Mouse (Mus musculus): ENCODE measurements at regions not wholly inside any gene's neighbourhood (a gene's known extent, or its start where the extent isn't known, plus 50 kb on each side); places are given as distances from the start of the nearest gene placed in this dataset.

DNA sequence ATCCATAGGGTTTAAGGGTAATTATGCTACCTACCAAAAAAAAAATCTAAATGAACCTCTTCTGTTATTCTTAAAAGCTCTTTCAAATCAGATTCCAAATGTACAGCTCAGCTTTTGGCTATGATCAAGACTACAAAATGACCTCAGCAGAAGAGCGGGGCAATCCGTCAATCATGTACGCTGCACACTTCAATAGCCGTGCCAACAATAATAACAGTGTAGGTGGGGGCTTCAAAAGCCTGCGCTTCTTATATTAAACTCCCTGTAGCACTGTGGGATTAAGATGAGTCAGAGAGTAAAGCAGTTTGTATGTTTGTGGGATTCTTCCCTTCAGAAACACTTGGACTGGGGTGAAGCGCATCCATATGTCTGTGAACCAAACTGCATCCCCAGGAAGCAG, 210.5 kb downstream of the Wdr11 start:
- H3K9me3 ChIP-seq (replicated peaks; ENCODE audit: control insufficient read depth, low read length), result no peaks in the 10 kb centered on the region
- DNase-seq (ENCODE audit: low spot score) (no peak), ATAC-seq (replicated peaks; ENCODE audit: insufficient number of reproducible peaks, low FRiP score, low TSS enrichment, low read depth) (no peak)
- no peak overlapping the region for H3K9ac ChIP-seq (replicated peaks; ENCODE audit: low read length)
- no peak overlapping the region for H3K4me3 ChIP-seq (ENCODE audit: low read depth, low read length)
- WGBS, result 74% methylated on average over 6 of the region's 6 CpGs
- H3K36me3 ChIP-seq (replicated peaks; ENCODE audit: control insufficient read depth, insufficient read depth, low read depth, low read length), result no peaks in the 10 kb centered on the region
- no peak overlapping the region for H3K27ac ChIP-seq (replicated peaks; ENCODE audit: low read depth, low read length)
- no peak overlapping the region for H3K4me2 ChIP-seq (ENCODE audit: low read depth, low read length)
- no peaks in the 10 kb centered on the region for H3K27me3 ChIP-seq (ENCODE audit: control insufficient read depth, insufficient read depth, low read length)
- H3K4me1 ChIP-seq (ENCODE audit: control insufficient read depth, insufficient read depth, low read length), result no peaks in the 10 kb centered on the region

DNA sequence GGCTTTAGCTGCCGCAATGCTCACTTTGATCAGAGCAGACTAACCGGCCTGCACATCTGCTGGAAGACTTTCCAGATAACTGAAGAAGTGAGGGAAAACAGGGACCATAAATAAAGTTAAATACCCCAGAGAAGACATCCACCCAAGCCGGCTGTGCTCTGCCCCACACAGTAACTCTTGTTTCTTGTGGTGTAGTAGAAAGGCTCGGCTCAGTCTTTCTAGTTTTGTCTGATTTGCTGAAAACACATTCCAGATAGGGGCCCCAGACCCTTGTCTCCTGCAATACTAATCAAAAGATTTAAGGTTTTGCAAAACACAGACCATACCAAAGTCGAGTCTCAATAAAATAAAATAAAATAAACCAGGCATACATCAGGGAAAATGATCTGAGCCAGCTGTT, 213.7 kb downstream of the Wdr11 start:
- H3K4me1 ChIP-seq (ENCODE audit: control insufficient read depth, insufficient read depth, low read length), result no peaks in the 10 kb centered on the region
- 60% methylated on average over 5 of the region's 5 CpGs for WGBS
- no peak overlapping the region for H3K4me3 ChIP-seq (ENCODE audit: low read depth, low read length)
- no peaks in the 10 kb centered on the region for H3K27me3 ChIP-seq (ENCODE audit: control insufficient read depth, insufficient read depth, low read length)
- no peak overlapping the region for H3K27ac ChIP-seq (replicated peaks; ENCODE audit: low read depth, low read length)
- H3K9ac ChIP-seq (replicated peaks; ENCODE audit: low read length), result no peak overlapping the region
- no peak for ATAC-seq (replicated peaks; ENCODE audit: insufficient number of reproducible peaks, low FRiP score, low TSS enrichment, low read depth)
- H3K36me3 ChIP-seq (replicated peaks; ENCODE audit: control insufficient read depth, insufficient read depth, low read depth, low read length), result no peaks in the 10 kb centered on the region
- no peak overlapping the region for H3K4me2 ChIP-seq (ENCODE audit: low read depth, low read length)
- no peaks in the 10 kb centered on the region for H3K9me3 ChIP-seq (replicated peaks; ENCODE audit: control insufficient read depth, low read length)
- DNase-seq (ENCODE audit: low spot score), result no peak

DNA sequence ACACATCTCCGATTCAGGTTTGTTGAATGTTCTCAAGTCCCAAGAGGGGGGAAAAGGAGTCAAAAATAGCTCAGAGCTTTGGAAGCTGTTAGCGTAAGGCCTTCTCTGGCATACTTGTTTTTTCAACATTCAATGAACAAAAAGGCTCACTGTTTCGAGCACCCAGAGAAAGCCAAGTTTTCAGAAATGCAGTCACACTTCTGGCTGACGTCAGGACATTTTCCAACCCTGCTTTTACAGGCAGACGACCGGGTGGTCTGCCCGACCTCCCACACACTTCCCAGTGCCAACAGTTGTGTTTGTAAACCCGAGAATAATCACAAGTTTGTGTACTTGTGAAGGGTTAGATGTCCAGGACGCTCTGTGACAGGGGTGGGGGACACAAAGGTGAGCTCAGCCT, 218.5 kb downstream of the Wdr11 start:
- Histone ChIP-seq H3K9me3 (replicated peaks; ENCODE audit: control insufficient read depth, low read length) (no peaks in the 10 kb centered on the region), H3K4me3 (ENCODE audit: low read depth, low read length) (no peak overlapping the region), H3K9ac (replicated peaks; ENCODE audit: low read length) (no peak overlapping the region), H3K4me1 (ENCODE audit: control insufficient read depth, insufficient read depth, low read length) (no peaks in the 10 kb centered on the region), H3K4me2 (ENCODE audit: low read depth, low read length) (no peak overlapping the region), H3K27ac (replicated peaks; ENCODE audit: low read depth, low read length) (no peak overlapping the region), H3K27me3 (ENCODE audit: control insufficient read depth, insufficient read depth, low read length) (no peaks in the 10 kb centered on the region), H3K36me3 (replicated peaks; ENCODE audit: control insufficient read depth, insufficient read depth, low read depth, low read length) (no peaks in the 10 kb centered on the region)
- no peak for DNase-seq (ENCODE audit: low spot score)
- WGBS, result 46% methylated on average over 9 of the region's 9 CpGs
- no peak for ATAC-seq (replicated peaks; ENCODE audit: insufficient number of reproducible peaks, low FRiP score, low TSS enrichment, low read depth)

DNA sequence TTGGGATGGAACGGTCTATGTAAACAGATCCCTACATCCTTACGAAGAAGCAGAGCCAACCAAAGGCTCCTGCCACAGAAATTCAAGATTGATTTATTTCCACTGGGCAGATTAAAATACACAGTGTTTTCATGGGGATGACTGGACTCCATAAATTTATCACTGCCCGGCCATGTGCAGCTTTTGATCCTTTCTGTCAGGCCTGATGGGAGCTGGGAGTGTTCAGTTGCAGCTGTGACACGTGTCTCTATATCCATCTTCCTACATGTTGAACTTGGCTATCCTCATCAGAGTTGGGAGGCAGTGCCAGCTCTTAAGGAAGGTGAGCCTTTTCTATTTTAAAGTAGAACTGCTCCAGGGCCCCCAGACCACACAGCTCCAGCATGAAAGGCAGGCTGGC, 218.9 kb downstream of the Wdr11 start:
- Histone ChIP-seq H3K4me2 (ENCODE audit: low read depth, low read length) (no peak overlapping the region), H3K9ac (replicated peaks; ENCODE audit: low read length) (no peak overlapping the region), H3K27ac (replicated peaks; ENCODE audit: low read depth, low read length) (no peak overlapping the region), H3K36me3 (replicated peaks; ENCODE audit: control insufficient read depth, insufficient read depth, low read depth, low read length) (no peaks in the 10 kb centered on the region), H3K27me3 (ENCODE audit: control insufficient read depth, insufficient read depth, low read length) (no peaks in the 10 kb centered on the region), H3K4me3 (ENCODE audit: low read depth, low read length) (no peak overlapping the region), H3K9me3 (replicated peaks; ENCODE audit: control insufficient read depth, low read length) (no peaks in the 10 kb centered on the region), H3K4me1 (ENCODE audit: control insufficient read depth, insufficient read depth, low read length) (no peaks in the 10 kb centered on the region)
- no peak for DNase-seq (ENCODE audit: low spot score)
- ATAC-seq (replicated peaks; ENCODE audit: insufficient number of reproducible peaks, low FRiP score, low TSS enrichment, low read depth), result no peak
- WGBS, result 65% methylated on average over 4 of the region's 4 CpGs

DNA sequence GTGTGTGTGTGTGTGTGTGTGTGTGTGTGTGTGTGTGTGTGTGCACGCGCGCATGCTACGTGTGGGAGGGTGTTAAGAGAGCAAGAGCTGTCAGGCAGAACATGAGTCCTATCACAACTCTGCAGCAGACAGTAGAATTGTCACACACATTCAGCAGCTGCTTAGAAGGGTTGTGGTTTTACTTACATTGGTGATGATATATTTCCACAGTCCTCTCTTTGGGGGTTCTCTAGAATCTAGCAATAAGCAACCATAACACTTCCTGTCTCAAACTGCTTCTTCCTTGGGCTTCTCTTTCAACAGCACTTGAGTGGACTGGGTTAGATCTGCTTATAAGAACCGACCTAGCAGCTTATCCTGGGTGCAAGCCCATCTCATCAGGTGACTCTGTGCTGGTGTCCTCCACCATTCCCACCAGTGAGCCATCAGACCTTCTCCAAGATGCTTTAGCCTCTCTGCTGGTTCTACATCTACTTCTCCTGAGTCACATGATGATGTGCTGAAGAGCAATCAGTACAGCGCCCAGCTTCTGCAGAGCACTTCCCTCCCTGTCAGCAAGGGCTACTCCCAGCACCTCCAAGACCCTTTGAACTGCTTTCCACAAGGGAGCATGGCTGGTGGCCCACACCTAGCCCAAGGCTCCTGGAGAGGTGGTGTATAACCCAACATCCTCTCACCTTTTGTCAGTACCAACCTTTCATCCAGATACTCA, 222.6 kb downstream of the Wdr11 start:
- Histone ChIP-seq H3K36me3 (replicated peaks; ENCODE audit: control insufficient read depth, insufficient read depth, low read depth, low read length) (no peaks in the 10 kb centered on the region), H3K4me3 (ENCODE audit: low read depth, low read length) (no peak overlapping the region), H3K4me2 (ENCODE audit: low read depth, low read length) (no peak overlapping the region), H3K4me1 (ENCODE audit: control insufficient read depth, insufficient read depth, low read length) (no peaks in the 10 kb centered on the region), H3K27me3 (ENCODE audit: control insufficient read depth, insufficient read depth, low read length) (no peaks in the 10 kb centered on the region), H3K27ac (replicated peaks; ENCODE audit: low read depth, low read length) (no peak overlapping the region), H3K9me3 (replicated peaks; ENCODE audit: control insufficient read depth, low read length) (no peaks in the 10 kb centered on the region), H3K9ac (replicated peaks; ENCODE audit: low read length) (no peak overlapping the region)
- WGBS, result 86% methylated on average over 6 of the region's 6 CpGs
- DNase-seq (ENCODE audit: low spot score) (no peak), ATAC-seq (replicated peaks; ENCODE audit: insufficient number of reproducible peaks, low FRiP score, low TSS enrichment, low read depth) (no peak)

DNA sequence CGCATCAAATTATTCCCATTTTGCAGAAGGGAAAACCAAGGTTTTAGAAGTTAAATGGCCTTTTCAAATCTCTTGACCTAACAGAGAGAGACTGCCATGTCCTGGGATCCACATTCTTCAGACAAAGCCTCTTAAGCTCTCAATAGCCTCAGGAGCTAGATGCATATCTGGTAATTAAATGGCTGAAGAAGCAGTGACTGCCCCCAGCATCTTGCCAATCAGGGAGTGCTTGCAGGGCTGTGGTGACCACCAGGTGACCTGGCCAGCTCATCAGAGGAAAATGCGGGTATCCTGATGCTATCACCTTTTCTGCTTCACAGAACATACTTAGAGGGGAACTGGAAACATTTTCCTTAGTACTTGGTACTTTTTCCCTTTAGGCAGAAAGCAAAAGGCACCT, 227.2 kb downstream of the Wdr11 start:
- ATAC-seq (replicated peaks; ENCODE audit: insufficient number of reproducible peaks, low FRiP score, low TSS enrichment, low read depth) (no peak), DNase-seq (ENCODE audit: low spot score) (no peak)
- no peak overlapping the region for H3K9ac ChIP-seq (replicated peaks; ENCODE audit: low read length)
- H3K4me1 ChIP-seq (ENCODE audit: control insufficient read depth, insufficient read depth, low read length), result no peaks in the 10 kb centered on the region
- no peaks in the 10 kb centered on the region for H3K36me3 ChIP-seq (replicated peaks; ENCODE audit: control insufficient read depth, insufficient read depth, low read depth, low read length)
- H3K27ac ChIP-seq (replicated peaks; ENCODE audit: low read depth, low read length), result no peak overlapping the region
- no peaks in the 10 kb centered on the region for H3K9me3 ChIP-seq (replicated peaks; ENCODE audit: control insufficient read depth, low read length)
- no peak overlapping the region for H3K4me3 ChIP-seq (ENCODE audit: low read depth, low read length)
- H3K27me3 ChIP-seq (ENCODE audit: control insufficient read depth, insufficient read depth, low read length), result no peaks in the 10 kb centered on the region
- H3K4me2 ChIP-seq (ENCODE audit: low read depth, low read length), result no peak overlapping the region
- WGBS, result 75% methylated on average over 2 of the region's 2 CpGs

DNA sequence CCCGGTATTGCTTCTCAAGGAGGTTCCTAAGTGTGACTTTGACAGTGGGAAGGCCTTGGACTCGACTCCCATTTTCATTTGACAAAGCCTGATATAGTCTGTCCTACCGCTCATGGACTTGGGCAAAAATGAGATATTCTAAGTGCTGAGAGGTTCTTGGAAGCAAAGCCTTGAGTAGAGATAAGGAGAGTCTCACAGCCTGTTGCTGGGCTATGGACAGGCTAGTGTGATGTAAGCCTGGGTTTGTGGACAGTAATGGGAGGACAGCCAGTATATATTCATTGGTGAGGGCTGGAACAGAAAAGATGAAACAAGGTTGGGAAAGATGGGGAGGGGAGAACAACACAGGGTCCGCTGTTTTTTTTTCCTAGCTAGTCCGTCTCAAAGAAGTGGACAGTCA, 228.0 kb downstream of the Wdr11 start:
- Histone ChIP-seq H3K27ac (replicated peaks; ENCODE audit: low read depth, low read length) (no peak overlapping the region), H3K36me3 (replicated peaks; ENCODE audit: control insufficient read depth, insufficient read depth, low read depth, low read length) (no peaks in the 10 kb centered on the region), H3K9ac (replicated peaks; ENCODE audit: low read length) (no peak overlapping the region), H3K4me1 (ENCODE audit: control insufficient read depth, insufficient read depth, low read length) (no peaks in the 10 kb centered on the region), H3K9me3 (replicated peaks; ENCODE audit: control insufficient read depth, low read length) (no peaks in the 10 kb centered on the region), H3K4me3 (ENCODE audit: low read depth, low read length) (no peak overlapping the region), H3K4me2 (ENCODE audit: low read depth, low read length) (no peak overlapping the region), H3K27me3 (ENCODE audit: control insufficient read depth, insufficient read depth, low read length) (no peaks in the 10 kb centered on the region)
- DNase-seq (ENCODE audit: low spot score) (no peak), ATAC-seq (replicated peaks; ENCODE audit: insufficient number of reproducible peaks, low FRiP score, low TSS enrichment, low read depth) (no peak)
- 78% methylated on average over 5 of the region's 5 CpGs for WGBS

DNA sequence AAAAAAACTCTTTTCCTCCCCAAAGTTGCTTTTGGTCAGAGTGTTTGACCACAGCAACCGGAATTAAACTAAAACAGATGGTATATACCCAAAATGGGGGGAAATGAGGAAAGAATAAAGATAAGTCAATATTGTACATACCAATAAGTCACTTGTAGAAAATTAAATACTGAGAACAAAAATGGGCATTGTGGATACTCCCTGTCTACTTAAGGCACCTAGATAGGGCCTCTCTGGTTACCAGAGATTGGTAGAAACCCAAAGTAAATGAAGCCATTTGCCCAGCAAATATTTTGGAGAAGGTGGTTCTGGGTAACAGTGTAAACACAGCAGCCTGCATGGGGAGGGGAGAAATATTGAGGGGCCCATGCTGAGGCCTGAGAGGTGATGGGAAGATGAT, 237.3 kb downstream of the Wdr11 start:
- no peak for DNase-seq (ENCODE audit: low spot score)
- 68% methylated on average over 1 of the region's 1 CpGs for WGBS

More for the DNA sequence above, 237.3 kb downstream of the Wdr11 start:
- no peak overlapping the region for H3K4me2 ChIP-seq (ENCODE audit: low read depth, low read length)
- H3K27me3 ChIP-seq (ENCODE audit: control insufficient read depth, insufficient read depth, low read length), result no peaks in the 10 kb centered on the region; the same call in 1 of the 2 replicates
- no peak for ATAC-seq (replicated peaks; ENCODE audit: insufficient number of reproducible peaks, low FRiP score, low TSS enrichment, low read depth)
- H3K36me3 ChIP-seq (replicated peaks; ENCODE audit: control insufficient read depth, insufficient read depth, low read depth, low read length), result no peaks in the 10 kb centered on the region
- no peak overlapping the region for H3K4me3 ChIP-seq (ENCODE audit: low read depth, low read length)
- H3K4me1 ChIP-seq (ENCODE audit: control insufficient read depth, insufficient read depth, low read length), result no peaks in the 10 kb centered on the region; the same call in 1 of the 2 replicates
- H3K27ac ChIP-seq (replicated peaks; ENCODE audit: low read depth, low read length), result no peak overlapping the region
- no peaks in the 10 kb centered on the region for H3K9me3 ChIP-seq (replicated peaks; ENCODE audit: control insufficient read depth, low read length)
- H3K9ac ChIP-seq (replicated peaks; ENCODE audit: low read length), result no peak overlapping the region
